Mouse (Mus musculus) CD8-positive naive resting alpha-beta T cell, adult 2 months (primary cell): Measurements from ENCODE around the gene Col15a1.
A peak's percentile ranks its signal among the peaks of the same experiment; 100 is the strongest.

Source experiments
- DNase-seq, 2 experiments: peaks; one replicate each; pipeline ENCODE4 v3.0.0; 2022; ENCODE audit warnings: low read depth in 2 of 2, low spot score in 2 of 2

Col15a1 gene

DNA sequence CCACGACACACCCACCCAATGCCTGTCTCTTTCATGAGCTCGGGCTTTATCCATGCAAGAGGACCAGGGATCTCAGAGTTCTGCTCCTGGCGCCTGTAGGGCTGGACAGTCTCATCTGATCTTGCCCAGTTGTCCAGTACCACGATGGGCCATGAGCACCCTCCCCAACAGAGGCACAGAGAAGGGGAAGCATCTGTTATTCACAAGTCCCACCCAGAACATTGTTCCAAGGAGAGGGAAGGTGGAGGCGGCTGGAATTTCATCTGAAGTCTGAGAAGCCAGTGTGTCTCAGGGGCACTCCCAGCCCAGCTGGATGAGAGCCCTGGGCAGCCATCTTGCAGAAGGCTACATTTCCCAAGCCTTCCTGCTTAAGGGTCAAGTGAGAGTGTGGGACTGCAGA lies 21.0 kb downstream of the Col15a1 start:
- no peak for DNase-seq

DNA sequence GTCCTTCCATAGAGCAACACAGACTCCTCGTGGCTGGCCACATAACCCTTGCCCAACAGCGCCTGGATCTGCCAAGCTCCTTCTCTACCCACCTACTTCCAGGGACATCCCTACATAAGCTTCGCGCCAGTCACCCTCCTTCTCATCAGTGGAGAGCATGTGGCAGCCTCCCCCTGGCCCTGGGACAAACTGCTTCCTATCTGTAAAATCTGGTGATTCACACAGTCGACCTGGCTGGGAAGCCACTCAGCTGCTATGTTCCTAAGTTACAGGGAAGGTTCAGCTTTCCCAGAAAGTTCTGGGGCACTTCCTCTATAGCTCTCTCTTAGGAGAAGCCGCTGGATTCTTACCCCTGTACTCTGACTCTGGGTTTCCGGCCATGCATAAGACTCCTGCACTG lies 22.5 kb downstream of the Col15a1 start:
- no peak for DNase-seq

DNA sequence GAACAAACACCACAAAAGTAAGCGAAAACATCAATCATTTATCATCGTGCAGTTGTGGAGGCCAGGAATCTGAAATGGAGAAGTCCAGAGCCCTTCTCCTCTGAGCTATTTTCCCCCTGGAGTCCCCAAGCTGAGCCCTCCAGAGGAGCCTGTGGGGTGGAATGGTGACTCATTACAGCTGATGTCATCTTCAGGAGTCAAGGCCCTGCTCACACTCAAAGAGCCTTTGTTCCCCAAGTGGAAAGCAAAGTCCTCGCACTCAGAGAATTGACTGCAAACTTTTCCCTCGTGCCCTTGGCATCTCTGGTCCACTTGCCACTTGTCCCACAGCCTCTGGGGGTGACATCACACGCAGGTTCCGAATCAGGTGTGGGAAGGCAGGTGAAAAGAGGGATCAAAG lies 23.4 kb downstream of the Col15a1 start:
- DNase-seq: no peak

DNA sequence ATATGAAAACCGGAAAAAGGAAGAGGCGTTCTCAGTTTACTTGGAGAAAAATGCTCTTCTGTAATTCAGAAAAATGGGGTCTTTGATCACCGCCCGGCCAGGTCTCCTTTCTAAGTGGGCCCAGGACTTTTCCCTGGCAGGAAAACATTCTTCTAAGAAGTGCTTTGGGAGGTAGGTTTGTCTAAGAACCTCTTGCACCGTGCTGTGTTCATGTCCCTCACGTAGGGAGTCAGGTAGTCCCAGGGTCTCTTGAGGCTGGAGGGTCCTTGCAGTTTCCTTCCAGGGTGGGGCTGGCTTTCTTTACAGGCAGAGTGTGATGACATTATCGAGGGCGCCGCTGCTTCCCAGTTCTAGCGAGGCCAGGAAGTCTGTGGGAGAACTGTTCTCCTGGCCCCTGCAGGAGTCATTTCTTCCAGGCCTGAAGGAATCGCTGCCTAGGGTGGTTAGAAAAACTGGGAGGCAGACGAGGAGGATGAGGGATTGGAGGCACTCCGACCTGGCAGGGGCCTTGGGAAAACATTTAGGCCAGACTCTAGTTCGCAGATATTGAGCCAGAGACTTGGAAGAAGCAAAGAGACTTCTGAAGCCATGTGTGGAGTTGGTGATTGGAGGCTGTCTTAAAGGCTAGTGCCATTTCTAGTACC lies 25.4 kb downstream of the Col15a1 start:
- no peak for DNase-seq

DNA sequence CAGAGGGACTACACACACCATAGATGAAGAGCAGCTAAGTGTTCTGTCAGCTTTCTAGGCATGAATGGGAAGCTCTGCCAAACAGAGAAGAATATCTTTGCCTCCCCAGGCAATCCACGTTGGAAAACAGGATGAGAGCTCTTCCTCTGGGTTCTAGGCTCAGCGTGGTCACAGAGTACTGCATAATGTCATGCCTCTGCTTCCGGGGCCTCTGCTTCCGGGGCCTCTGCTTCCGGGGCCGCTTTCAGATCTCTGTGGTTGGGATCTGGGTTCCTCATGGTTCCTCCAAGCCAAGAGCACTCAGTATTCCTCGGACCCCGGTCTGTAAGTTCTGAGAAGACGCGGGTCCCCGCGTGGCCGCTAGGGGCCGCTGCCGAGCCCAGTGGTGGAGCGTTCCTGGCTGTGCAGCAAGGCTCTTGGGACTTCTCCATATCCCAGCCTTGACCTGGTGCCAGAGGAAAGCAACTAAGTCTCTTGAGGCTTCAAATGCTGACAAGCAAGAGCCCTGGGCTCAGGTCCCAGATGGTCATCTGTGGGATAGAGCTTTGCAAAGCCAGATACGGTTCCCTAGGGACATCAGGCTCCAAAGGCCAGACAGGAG lies 26.8 kb downstream of the Col15a1 start:
- DNase-seq: peak; percentile 23 to 54

DNA sequence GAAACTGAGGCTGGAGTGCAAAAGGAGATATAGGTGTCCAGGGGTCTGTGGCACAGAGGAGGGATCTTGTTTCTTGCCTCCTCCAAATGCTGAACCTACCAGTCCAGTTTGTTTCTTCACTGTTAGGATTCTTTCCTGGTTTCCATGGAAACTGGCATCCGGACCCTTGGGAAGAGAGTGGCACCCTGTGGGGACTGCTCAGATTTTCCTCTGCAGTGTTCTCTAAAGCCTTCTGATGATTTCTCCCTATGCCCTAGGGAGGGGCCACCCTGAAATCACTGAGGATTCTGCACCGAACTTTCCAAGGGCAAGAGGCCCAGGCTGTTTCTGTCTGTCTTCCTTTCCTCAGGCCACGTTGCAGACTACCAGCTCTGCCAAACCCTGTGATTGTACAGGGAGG lies 27.4 kb downstream of the Col15a1 start:
- no peak for DNase-seq

DNA sequence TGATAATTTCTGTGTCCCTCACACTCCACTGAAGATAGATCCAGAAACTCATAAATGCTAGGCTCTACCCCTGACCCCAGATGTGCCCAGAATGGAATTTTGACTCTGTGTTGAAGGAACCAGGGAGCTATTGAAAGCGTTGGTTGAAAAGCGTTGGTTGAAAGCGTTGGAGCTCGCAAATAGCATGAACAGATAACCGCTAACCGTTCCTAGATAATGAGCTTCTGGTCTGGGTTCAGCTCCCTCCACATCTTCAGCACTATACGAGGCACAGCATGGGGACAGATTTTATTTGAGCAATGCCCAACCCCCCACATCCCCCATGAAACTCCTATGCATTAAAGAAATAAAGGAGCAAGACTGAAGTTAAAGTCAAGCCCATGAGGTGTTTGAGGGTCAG lies 28.1 kb downstream of the Col15a1 start:
- DNase-seq: no peak

DNA sequence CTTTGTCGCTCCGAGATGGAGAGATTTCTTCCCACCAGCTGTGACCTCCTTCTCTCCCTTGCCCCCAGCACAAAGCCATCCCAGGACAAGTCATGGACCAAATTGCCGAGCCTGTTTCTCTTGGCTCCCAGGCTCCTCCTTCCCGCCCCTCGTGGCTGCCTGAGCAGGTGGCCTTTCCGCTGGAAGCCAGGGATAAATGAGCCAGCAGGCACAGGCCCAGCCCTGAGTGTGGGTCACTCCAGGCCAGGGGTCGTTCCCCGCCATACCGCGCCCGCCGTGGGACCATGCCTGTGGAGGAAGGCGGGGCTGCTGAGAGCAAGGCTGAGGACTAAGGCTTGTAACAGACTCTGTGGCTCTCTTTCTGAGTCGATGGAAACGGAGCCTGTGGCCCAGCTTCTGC lies 29.3 kb downstream of the Col15a1 start:
- DNase-seq: no peak

DNA sequence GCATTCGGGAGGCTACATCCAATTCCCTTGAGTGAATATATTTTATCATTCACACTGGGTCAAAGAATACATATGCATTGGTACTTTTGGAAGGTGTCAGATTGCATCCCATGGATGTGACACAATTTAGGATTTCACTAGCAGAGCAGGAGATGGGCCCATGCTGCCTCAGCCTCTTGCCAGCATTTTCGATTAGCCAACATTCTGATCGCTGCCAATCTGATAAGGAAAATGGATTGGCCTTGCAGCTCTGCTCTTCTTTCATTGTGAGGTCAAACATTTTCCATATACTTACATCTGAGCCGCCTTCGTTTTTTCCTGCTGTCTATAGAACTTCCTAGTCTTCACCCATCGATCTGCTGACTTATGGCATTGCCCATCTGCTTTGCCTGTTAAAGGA lies 31.2 kb downstream of the Col15a1 start:
- no peak for DNase-seq

DNA sequence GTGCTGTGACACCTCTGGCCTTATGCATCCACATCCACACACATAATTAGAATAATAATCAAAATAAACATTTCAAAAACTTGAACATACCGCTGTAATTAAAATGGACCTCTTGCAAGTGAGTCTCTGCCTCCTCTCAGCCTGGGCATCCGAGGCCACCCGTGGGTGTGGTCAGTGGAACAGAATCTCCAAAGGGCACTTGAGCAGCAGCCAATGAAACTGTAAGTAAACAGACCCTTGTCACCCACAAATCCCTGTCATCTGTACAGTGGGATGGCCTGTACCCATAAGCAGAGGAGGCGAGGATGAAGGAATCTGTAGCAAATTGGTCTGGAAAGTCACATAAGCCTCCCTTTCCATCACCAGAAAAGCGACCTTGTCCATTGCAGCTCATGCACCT lies 32.9 kb downstream of the Col15a1 start:
- DNase-seq: no peak

DNA sequence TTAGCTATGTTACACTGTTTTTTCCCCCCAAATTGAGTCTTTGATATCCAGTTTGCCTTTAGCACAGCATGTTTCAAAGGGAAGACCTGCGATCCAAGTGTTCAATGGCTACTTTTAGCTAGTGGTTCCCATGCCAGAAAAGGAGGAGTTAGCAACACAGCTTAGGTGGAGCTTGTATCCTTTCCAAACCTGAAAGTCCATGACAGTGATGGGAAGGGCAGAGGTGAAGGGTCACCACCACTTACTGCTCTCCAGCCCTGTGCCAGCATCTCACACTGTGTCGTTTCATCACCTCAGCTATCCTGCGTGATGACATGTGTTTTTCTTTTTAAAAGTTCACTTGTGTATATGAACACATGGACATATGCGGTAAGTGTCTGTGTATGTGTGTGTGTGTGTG lies 34.2 kb downstream of the Col15a1 start:
- no peak for DNase-seq

DNA sequence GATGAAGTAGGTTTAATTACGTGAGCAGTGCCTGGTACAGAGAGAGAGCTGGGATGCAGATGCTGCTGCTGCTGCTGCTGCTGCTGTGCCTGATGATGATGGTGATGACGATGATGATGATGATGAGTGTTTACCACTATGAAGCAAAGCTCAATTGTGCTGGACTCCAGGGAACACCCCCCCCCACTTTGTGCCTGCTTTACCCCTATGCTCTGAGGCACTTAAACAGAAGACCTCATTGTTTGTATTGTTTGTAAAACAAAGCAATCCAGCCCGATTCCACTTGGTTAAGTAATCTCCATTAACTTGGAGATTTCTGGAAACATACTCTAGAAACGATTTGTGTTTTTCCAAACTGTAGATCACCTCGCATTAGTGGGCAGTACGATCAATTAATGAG lies 36.7 kb downstream of the Col15a1 start:
- DNase-seq: no peak

DNA sequence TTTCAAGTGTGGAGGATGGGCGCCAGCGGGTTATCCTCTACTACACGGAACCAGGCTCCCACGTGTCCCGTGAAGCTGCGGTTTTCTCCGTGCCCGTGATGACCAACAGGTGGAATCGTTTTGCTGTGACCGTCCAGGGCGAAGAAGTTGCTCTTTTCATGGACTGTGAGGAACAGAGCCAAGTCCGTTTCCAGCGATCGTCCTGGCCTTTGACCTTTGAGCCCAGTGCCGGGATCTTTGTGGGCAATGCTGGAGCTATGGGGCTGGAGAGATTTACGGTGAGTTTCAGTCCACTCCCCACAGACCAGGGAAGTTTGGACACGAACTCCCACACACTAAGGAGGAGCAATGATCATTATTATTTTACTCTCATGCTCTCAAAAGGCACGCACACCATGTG lies 37.7 kb downstream of the Col15a1 start:
- no peak for DNase-seq

DNA sequence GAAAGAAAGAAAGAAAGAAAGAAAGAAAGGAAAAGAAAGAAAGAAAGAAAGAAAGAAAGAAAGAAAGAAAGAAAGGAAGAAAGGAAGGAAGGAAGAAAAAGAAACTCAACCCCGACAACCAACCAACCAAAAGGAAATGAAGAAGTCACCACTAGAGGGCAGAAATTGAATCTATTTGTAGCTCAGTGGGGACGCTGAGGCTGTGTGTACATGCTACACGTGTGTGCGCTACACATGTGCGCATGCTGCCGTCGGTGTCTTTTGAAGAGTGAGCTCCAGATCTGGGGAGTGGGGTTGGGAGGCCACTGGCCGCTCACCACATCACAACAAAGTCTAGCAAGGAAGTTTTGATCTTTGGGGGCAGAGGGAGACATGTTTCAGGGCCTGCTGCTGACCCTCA lies 38.9 kb downstream of the Col15a1 start:
- DNase-seq: peak in 1 of 2 experiments; percentile 34

DNA sequence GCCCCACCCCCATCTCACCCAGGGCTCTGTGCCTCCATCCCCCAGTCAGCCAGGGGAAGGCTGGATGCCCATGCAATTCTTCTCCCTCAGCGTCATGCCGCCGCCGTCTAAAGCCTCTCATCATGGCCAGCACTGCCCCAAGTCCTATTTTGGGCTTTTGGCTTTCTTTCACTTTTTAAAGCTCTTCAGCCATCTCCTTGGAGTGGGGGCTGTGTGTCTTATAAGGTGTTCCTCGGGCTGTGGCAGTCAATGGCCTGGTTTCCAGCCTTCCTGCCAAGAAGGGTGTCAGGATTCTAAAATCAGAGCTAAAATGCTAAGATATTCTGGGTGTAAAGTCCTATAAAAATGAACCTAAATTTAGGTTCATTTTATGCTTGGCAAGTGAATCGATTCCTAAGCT lies 39.6 kb downstream of the Col15a1 start:
- no peak for DNase-seq

DNA sequence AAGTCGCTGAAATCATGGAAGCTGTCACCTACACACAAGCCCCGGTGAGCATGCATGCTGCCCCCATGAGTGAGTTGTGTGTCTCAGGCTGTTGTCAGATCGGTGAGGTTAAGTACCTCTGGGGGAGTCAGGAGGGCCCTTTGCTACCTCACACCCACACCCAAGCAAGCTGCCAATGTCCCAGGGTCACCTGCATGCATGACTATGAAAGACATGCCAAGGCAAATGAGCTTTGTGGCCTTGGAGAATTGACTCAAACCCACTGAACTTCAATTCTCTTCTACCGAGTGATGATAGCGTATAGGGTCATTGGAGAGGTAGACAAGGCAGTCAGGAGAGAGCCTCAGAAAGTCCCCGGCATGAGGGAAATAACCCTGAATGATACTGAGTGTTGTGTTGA lies 41.2 kb downstream of the Col15a1 start:
- no peak for DNase-seq

DNA sequence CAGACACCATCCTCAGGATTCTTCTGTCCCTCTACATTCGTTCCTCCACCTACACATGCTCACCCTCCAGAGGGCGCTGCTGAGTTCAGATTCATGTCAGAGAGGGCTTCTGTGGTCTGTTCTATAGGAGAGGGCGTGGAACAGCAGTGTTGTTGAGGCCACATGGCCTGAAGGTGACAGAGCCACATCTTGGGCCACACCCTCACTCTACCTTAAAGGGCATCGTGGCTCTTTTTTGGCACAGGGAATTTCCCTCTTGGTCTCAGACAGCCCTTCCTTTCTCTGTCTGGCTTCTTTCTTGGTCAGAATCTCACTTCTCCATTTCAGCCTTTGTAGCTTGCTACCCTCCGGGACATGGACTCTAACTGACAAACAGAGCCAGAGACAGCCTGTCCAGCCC lies 43.1 kb downstream of the Col15a1 start:
- peak; percentile 86 to 89 for DNase-seq

DNA sequence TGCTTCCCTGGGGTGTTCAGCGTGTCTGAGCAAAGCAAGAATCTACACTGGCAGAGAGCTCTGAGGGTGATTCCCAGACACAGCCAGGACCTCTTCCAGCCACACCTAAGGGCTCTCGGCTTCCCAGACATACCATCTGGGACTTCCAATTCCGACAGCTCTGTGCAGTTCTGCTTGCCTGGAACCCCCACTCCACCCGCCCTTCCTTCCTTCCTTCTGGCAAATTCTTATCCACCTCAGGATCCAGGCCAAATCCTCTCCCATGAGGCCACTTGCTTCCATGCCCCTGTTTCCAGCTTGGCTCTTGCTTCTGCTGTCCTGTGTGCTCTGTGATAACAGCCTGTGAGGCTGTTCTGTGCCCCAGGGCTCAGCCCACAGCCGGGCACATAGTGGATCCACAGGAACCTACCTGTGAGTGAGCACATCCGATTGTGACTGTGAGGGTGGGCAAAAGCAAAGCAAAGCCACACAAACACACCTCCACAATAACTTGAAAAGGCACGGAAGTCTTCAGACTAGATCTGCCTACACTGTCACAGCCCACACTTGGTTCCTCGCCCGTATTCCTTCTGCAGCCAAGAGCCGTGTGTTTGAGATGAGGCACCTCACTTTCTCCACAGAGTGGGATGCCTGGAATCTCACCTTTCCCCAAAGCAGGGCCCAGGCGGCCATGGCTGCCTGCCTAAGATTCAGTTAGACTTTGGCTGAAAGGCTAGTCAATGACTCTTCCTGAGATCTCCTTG lies 43.9 kb downstream of the Col15a1 start:
- DNase-seq: no peak

DNA sequence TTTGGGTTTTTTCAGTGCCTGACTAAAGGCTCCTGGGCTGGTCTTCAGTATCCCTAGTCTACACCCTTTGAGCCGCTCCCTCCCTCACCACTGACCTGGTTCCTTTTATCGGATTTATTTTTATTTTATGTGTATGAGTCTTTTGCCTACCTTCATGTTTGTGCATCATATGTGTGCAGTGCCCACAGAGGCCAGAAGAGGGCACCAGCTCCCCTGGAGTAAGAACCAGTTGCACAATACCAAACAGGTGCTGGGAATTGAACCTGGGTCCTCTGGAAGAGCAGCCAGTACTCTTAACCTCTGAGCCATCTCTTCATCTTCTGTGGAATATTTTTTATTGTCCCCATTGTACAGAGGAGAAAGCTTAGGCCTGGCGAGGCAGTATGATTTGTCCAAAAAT lies 44.7 kb downstream of the Col15a1 start:
- no peak for DNase-seq

DNA sequence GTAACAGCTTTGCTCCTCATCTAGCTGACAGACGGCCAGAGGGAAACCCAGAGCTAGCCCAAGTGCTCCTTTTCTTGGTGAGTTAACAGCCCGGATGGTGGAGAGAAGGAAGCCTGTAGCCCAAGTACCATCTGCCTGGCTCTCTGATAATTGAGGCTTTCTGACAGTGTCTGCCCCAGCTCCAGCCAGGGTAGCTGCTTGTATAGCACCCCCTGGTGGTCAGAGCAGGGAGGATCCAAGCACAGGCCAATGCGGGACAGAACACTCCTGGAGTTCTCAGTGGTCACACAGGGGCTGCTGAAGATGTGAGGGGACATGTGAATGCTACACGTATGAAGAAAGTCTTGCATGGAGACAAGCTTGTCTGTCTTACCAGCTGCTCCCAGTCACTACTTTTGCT lies 47.7 kb downstream of the Col15a1 start:
- DNase-seq: peak; percentile 71 to 73

DNA sequence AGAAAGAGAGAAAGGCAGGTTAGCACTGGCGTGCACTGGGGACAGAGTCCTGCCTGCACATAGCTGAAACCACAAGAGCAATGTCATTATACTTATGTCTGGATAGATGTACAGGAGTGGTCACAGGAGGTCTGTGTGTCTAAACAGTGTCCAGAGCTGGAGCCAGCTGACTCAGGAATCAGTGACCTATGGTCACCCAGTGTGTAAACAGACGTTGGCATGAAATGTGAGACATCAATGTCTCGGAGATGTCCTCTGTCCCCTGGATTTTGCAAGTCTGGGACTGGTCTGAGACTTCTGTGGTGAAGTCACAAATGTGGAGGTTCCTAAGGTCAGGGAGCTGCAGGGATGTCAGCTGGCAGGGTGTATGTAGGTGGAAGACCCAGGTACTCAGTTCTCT lies 50.2 kb downstream of the Col15a1 start:
- DNase-seq: no peak

DNA sequence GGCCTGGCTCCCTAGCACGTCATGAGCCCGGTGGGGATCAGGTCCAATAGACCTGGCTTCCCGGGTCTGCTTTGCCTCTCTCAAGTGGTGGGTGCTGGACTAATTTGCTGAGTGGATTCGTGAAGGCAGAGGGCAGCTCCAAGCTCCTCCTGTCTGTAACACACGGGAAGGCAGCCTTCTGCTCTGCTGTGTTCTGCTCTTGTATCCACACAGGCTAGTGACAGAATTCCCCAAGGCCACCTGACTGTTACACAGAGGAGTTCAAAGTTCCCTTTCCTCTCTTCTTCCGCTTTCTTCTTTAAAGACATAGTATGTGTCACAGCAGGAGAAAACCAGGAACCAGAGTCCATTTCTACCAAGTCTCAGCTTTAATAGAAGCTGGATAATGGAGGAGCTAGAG lies 53.1 kb downstream of the Col15a1 start:
- no peak for DNase-seq

DNA sequence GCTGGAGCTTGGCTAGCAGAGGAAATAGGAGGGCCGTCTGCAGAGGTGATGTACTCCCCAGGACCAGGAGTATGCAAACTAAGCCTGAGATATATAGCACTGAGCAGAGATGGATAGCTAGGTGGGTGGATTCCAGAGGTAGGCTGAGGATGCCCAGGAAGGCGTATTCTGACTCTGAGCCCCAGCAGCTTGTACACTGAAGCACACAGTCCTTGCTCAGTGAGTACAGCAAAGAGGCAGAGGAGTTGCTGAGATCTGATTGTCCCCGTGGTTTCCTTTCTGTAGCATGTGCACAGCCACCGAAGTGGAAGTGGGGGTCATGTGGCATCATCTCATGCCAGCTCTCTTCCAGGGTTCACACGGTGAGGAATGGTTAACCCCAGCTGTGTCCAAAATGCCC lies 54.0 kb downstream of the Col15a1 start:
- no peak for DNase-seq
